Mouse (Mus musculus) right cerebral cortex, adult 2 months (tissue): ENCODE data around the gene Traf2.

Experiments used
- DNase-seq, 2 experiments: peaks; one replicate each; pipeline ENCODE4 v3.0.0; 2021 to 2022; ENCODE audit warnings: low spot score in 2 of 2

Gene Traf2

DNA sequence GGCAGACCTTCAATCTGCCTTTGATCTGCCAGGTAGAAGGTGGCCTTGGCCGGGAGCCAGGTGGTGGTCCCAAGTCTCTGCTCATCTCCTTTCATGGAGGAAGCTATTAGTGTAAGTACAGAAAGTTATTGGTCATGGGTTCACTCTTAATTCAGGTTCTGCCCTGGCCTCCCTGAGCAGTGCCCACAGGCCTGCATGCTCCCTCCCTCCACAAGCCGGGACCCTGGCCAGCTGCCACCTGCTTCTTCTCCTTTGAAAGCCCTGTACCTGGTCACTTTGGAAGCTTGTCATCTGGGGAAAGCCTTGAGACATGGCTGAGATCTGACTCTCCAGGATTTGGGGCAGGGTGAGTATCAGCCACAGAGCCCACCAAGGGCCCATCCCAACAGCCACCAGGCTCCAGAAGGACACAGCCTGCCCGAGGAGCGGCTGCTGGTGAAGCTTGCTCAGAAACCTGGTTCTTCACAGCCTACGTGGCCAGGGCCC lies 53.2 kb downstream of the Traf2 start, which contains the start of gene Lcn12:
Gene Lcn12 (minus strand): TSS at position 436 of the 486 bp plus-strand sequence.
- no peak for DNase-seq

DNA sequence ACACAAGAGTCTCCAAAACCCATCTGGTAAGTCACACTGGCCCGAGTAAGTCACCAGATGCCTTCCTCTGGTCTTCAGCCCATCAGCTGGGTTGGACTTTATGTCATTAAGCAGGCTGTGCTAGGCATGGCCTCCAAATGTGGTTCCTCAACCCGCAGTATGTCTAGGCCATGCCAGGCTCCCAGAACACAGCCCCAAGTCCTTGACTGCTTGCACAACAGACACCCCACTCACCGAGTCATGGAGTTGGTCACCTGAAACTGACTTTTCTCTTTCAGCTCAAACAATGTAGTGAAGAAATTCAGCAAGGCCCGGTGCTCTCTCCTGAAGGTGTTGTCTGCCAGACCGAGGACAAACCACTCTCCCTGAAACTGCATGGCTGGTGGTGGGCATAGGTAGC lies 53.8 kb downstream of the Traf2 start:
- DNase-seq: no peak

DNA sequence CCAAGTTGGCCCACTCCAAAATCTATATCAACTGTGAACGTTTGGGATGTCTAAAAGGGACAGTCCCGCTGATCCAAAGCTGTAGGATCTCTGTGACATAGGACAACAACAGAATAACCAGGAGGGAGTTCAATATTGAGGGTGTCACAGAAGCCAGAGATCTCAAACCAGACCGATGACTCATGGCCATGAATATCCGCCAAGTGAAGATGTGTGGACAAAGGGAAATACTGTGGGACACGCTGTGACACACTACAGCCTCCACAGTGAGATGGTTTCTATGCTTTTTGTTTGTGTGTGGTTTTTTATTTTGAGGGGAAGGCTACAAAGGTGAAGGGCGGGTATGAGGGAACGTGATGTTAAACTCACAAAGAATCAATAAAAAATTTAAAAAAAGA lies 58.1 kb downstream of the Traf2 start:
- no peak for DNase-seq

DNA sequence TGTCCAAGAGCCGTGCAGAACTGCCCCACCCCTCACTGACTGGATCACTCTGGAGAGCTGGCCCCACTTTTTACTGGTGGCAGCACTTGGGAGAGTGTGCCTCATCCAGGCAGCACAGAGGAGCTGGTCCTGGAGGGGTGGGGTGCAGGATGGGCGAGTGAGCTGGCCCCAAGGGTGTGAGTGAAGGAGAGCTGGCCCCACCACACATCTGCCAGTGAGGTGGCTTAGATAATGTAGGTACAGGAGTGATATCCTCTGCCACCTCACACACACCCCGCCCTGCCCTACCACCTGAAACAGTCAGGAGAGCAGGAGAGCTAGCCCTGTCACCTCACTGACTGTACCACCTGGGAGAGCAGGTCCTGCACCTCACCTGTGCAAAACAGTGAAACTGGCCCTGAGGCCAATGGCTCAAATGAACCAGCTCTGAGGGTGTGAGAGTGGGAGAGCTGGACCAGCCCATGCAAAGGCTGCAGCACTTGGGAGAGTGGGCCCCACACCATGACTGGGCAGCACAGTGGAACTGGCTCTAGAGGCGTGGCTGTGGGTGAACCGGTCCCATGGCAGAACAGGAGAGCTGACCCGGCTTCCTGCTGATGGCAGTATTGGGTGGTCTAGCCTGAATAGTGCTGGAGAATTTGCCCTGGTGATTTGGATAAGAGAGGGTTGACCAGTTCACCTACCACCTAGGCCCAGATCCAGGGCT lies 58.6 kb downstream of the Traf2 start:
- no peak for DNase-seq

DNA sequence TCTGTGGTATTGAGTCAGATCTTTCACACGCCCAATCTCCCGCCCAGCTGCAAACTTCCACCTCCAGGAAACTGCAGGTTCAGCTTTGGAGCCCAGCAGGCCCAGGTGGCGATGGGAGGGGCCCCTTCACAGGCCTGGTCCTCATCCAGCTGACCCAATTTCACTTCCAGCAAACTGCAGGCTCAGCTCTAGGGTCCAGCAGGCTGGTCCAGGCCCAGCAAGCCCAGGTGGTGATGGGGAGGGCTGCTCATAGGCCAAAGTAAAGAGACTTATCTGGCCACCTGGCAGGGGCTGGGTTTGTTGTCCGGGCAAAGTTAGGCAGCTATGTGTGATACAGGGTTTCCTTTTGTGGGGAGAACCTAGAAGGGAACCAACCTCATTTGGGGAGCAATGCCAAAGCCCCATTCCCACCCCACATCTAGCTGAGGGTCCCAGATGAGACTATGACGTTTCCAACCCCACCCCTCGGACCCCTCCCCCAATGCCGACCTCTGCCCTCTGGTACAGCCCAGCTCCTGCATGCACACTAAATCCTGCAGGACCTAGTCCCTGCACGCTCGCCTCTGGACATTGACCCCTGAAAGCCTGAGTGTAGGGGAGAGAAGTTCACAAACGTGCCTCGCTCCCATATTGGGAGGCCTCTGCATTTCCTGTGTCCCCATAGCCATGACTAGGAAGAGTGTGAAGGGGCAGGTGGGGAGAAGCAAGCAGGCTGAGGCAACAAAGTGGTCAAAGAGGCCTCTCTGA lies 61.7 kb downstream of the Traf2 start:
- DNase-seq: no peak

DNA sequence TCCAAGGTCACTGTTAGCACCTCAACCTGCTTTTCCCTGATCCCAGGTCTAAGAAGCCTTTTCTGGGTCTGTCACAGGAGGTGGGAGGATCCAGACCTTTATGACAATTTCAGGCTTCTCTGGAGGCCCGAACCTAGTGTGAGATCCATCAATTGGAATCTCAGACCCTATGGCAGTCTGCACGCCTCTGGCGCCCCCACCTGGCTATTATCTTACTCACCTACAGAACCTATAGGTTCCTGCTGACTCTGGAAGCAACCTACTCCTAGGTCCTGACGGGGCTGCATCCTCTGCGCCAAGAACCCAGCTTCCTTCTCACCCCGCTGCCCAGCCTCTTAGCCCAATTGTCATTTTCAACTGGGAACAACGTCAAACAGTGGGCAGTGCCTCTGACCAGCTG lies 63.8 kb downstream of the Traf2 start:
- DNase-seq: peak in 1 of 2 experiments; percentile 42

DNA sequence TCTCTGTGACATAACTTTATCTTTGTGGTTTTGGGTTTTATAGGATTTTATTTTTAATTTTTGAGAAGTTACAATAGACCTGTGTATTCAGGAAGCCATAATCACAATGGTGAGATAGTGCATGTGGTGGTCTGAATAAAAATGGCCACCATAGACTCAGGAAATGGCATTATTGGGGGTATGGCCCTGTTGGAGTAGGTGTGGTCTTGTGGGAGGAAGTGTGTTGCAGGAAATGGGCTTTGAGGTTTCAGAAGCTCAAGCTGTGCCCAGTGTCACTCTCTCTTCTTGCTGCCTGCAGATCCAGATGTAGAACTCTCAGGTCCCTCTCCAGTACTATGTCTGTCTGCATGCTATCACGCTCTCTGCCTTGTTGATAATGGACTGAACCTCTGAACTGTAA lies 66.2 kb downstream of the Traf2 start:
- no peak for DNase-seq

DNA sequence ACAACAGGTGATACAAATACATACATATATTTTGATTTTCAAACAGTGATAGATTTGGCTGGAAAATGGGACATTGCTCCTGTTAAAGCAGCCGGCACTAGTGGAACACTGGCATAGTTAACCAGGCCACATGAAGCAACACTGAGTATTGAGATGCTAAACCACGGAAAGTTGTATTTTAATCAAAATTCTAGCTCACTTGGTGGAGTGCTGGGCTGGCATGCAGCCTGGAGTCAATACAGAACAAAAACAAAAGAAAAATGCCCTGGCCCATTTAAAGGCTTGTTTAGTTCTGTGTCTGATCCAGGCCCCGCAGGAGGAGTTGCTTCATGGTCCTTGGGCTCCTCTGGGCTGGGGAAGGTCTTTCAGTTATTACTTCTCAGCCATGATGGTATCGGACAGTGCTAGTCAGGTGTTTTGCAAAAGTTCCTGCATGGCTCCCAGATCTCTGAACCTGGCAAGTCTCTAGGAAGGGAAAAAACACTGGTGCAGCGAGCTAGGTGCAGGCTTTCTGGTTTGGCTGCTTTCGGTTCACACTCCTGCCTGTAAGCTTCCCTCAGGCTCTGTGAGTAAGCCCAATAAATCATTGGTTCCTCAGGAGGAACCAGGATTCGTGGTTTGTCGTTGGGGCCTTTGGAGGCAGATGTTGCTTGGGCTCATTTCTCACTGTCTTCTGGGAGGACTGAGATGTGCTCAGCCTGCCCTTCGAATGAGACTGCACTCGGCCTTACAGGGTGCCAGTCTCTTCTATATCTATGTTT lies 67.0 kb downstream of the Traf2 start:
- DNase-seq: no peak

DNA sequence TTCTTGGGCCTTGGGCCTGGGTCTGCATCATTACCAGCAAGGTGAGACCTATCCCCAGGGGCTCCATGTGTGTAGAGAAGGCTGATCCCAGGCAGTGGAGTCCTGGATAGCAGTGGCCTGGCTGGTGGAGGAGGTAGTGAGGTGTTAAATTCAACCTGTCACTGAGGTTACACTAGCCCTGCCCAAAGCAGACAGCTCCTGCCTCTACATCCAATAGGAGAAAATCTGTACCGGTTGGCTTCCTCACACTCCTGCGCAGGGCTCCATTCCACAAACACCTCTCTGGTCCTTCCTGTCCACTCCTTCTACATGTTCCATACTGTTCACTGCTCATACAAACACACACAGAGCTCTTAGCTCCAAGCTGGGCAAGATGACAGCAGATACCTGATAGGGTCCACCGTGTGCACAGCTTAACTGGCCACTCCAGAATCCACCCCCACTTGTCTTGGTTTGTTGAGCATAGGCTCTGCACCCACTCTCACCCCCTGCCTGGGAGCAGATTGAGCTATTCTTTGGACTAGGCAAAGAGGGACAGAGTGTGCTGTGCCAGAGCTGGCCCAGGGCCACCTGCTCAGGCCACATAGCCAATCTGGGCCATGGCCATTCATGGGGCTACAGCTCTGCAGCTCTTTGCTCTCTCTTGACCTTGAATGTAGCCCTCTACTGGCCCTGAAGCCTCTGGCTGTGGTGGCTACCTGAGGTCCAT lies 68.6 kb downstream of the Traf2 start:
- peak in 1 of 2 experiments; percentile 50 for DNase-seq

DNA sequence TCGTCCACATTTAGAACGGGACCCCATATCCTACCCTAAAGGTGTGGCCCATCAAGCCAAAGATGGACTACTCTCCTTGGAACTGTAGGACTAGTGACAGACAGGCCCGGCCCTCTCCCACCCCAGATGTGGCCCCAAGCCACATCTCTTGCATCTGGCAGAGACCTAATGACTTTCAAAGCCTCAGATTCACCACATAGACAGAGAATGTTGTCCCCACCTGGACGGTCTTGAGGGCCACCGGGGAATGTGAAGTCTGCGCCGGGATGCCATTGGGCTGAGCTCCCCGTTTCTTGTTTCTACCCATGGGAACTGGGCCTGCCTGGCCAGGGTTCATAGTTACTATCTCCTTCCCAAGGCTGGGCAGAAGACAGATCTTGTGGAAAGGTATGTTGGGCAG lies 69.2 kb downstream of the Traf2 start:
- DNase-seq: no peak

DNA sequence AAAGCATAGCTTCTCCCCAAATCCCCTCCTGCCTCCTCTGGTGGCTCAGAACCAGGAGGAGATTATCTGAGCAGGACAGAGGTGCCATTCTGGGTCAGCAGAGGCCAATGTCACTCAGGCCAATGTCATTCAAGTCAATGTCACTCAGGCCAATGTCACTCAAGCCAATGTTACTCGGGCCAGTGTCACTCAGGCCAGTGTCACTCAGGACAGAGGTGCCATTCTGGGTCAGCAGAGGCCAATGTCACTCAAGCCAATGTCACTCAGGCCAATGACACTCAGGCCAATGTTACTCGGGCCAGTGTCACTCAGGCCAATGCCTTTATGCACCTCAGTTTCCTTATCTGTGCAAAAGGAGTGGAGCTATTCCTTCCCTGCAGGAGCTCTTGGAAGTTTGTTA lies 74.2 kb downstream of the Traf2 start:
- no peak for DNase-seq

DNA sequence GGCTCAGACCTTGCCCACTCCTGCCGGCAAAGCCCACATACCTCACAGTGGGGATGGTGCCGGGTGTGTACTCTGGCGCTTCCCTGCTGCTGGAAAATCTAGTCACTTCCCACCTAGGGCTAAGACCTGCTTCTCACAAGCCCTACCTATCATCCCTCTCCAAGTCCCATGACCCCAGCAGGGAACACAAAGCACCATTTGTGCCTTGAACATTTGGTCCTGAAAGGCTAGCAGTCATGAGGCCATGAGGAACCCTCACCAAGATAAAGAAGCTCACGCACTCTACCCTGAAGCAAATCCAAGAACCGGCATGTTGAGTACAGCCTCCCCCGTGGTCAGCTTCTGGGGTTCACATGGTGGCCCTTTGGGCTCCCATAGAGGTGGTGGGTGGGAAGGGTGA lies 76.8 kb downstream of the Traf2 start, which contains the start of gene Ptgds:
Gene Ptgds (minus strand): TSS at position 78 of the 400 bp plus-strand sequence.
- no peak for DNase-seq

DNA sequence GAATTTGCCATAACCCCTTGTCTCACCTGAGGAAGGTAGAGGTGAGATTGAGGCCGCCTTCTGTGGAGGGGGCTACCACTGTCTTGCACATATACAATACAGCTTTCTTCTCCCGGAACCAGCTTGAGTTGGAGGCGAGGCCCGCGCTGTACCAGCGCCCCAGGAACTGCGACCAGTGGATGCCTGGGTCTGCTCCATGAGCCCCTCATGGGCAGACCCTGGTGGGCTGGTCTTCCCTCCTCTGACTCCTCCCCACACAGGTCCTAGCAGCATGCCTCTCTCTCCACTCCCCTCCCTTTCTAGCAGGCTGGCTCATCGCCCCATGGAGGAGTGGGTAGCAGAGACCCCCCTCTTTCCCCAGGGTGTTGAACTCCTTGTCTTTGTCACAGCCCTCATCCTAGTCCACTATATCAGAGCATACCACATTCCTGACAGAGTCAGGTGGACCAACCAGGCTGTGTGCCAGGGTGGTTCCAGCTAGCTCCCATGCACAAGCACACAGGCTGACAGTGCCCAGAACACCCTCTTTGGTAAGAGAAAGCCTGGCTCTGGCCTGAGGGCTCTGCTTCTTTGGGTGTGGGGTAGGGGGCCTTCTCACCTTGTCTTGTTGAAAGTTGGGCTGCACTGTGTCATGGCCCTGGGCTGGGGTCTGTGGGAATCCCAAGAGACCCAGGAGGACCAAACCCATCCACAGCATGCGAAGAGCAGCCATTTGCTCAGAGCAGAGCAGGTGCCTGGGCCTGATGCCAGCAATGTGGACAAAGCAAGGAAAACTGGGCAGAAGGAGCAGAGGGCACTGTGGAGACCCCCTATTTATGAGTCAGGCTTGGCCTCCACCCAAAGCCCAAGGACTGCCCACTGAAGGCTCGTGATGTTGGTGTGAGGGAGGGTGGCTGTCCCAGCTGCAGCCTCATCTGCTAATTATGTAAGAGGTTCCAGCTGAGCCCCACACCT lies 77.5 kb downstream of the Traf2 start:
- peak in 1 of 2 experiments; percentile 28 for DNase-seq
